In genomic region chr10:127642772-127643552, GRCm38 (mm10) we compare ENCODE assay signal across 8 mouse cellular contexts. TPM values are rescaled to one million over a fixed set of nuclear protein-coding genes. Genes with fewer than 3 reads are reported as not detected.
A peak's percentile ranks its signal among the peaks of the same experiment; 100 is the strongest.
DNase-seq lines count a peak whose midpoint lies in the region; ATAC-seq and TF ChIP-seq lines count a peak whose summit lies in the region.

TSS of gene Stat6 (plus strand) at chr10:127642986.

- H3K4me1 ChIP-seq in intestine, postnatal 0 days (replicated peaks; ENCODE audit: control insufficient read depth, insufficient read depth, low read length) = peaks cover 3% of the 10 kb centered on the region; the same call in 1 of the 2 replicates
- peaks cover 30% of the 10 kb centered on the region for H3K4me1 ChIP-seq in liver, embryonic 13.5 days (replicated peaks)

- H3K27me3 ChIP-seq in intestine, postnatal 0 days (replicated peaks; ENCODE audit: control insufficient read depth, insufficient read depth, low read length) = no peaks in the 10 kb centered on the region
- no peaks in the 10 kb centered on the region for H3K27me3 ChIP-seq in liver, embryonic 13.5 days

- peaks cover 16% of the 10 kb centered on the region for H3K36me3 ChIP-seq in intestine, postnatal 0 days (ENCODE audit: control insufficient read depth, insufficient read depth)
- peaks cover 2% of the 10 kb centered on the region; the same call in 1 of the 2 replicates for H3K36me3 ChIP-seq in liver, embryonic 13.5 days

- peak within 1 kb of the TSS; percentile 74 for H3K9ac ChIP-seq in intestine, postnatal 0 days (ENCODE audit: low read depth, low read length)
- H3K9ac ChIP-seq in liver, embryonic 13.5 days = peak within 1 kb of the TSS; percentile 84

- H3K27ac ChIP-seq in intestine, postnatal 0 days (ENCODE audit: low read depth, low read length) = peak within 1 kb of the TSS; percentile 94
- H3K27ac ChIP-seq in liver, embryonic 13.5 days = peak within 1 kb of the TSS; percentile 87

- WGBS in intestine, postnatal 0 days = 1% methylated on average over 37 of the region's 37 CpGs
- WGBS in liver, embryonic 13.5 days (ENCODE audit: insufficient replicate concordance) = under 1% methylated on average over 37 of the region's 37 CpGs

- peak; percentile 87 for DNase-seq in 3T3-L1 (ENCODE audit: low read depth, low spot score)
- DNase-seq in R1 (ENCODE audit: low read depth, low spot score) = peak; percentile 41
- peak; percentile 74 for DNase-seq in embryo, embryonic 10.5 days (ENCODE audit: low spot score)
- DNase-seq in heart, adult 11 months = peak; percentile 99
- peak; percentile 70 for DNase-seq in liver, embryonic 13.5 days
- DNase-seq in naive thymus-derived CD4-positive, alpha-beta T cell, adult 2 months (ENCODE audit: low read depth) = peak; percentile 88
- peak; percentile 85 to 90 for DNase-seq in thymus, adult 18-20 months

- no peaks in the 10 kb centered on the region for H3K9me3 ChIP-seq in intestine, postnatal 0 days (ENCODE audit: control insufficient read depth)
- no peaks in the 10 kb centered on the region for H3K9me3 ChIP-seq in liver, embryonic 13.5 days (replicated peaks)

- ATAC-seq in intestine, postnatal 0 days = peak; percentile 79
- peak; percentile 79 for ATAC-seq in liver, embryonic 13.5 days (ENCODE audit: low read depth)

- TF ChIP-seq CTCF in intestine, postnatal 0 days (IDR thresholded peaks at IDR 0.05; ENCODE audit: low read depth) = no peak; the same call in 1 of the 2 replicates

- H3K4me3 ChIP-seq in intestine, postnatal 0 days (ENCODE audit: low read depth, low read length) = peak within 1 kb of the TSS; percentile 66
- H3K4me3 ChIP-seq in liver, embryonic 13.5 days (replicated peaks) = peak within 1 kb of the TSS; percentile 72

- H3K4me2 ChIP-seq in intestine, postnatal 0 days (replicated peaks; ENCODE audit: low read depth) = peak within 1 kb of the TSS; percentile 93
- H3K4me2 ChIP-seq in liver, embryonic 13.5 days = peak within 1 kb of the TSS; percentile 93

RNA-seq across cellular contexts. Expression of gene Stat6, which starts in this region (rescaled TPM):
- 27.1 and 29.2 TPM in 2 replicates for polyA plus RNA-seq in intestine, postnatal 0 days (2015; fragmentation: Nextera tagmentation; extraction: Ambion mirVana)
- polyA plus RNA-seq in liver, embryonic 13.5 days (2015; fragmentation: Nextera tagmentation; extraction: Ambion mirVana) = 12.3 and 15.5 TPM in 2 replicates

Comparison
In these comparisons a context has a peak if more than half of its experiments do, and no peak if none do; other contexts are left out.
1. Peak in every context shown above with its lines: DNase-seq, ATAC-seq, H3K4me3 ChIP-seq and H3K27ac ChIP-seq.
2. DNase-seq: peak in every context shown above with its lines; median percentile 99 in heart, adult 11 months; 88 in naive thymus-derived CD4-positive, alpha-beta T cell, adult 2 months; 88 in thymus, adult 18-20 months; 87 in 3T3-L1; 74 in embryo, embryonic 10.5 days; 70 in liver, embryonic 13.5 days; 41 in R1.